Mouse (Mus musculus) spleen, adult 2 months (tissue): ENCODE results near the gene Mmgt2.

Experiments
- CTCF ChIP-seq: fragments of 200-500 bp; IDR thresholded peaks from 2 replicates; pipeline ENCODE4 v1.5.1; 2011; ENCODE audit warnings: mild to moderate bottlenecking, inconsistent platforms; ENCODE audit not compliant: insufficient read depth, insufficient read length, insufficient replicate concordance; ENCODE audit errors: extremely low read depth
- POLR2A ChIP-seq: fragments of 200-500 bp; IDR thresholded peaks from 2 replicates; pipeline ENCODE4 v1.6.1; 2011; ENCODE audit warnings: low read depth, low read length, inconsistent platforms

DNA sequence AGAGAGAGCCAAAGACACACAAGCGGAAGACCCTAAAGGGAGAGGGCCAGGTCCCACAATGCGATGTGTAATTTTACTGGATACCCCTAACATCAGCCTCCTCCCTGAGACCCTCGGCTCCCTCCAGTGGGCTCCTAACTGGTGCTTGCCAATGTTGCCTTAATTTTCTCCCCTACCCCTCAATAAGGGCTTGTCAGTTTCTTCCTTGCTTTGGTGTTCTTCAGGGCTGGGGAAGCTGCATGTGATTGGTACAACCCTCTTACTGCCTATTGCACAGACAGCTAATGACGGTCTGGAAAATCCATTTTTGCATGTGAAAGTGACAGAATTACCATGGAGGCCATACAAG, 2.0 kb upstream of the Mmgt2 start:
- TF ChIP-seq POLR2A (no peak), CTCF (no peak)
